Mouse (Mus musculus): Measurements from ENCODE around the gene Rft1.

DNA sequence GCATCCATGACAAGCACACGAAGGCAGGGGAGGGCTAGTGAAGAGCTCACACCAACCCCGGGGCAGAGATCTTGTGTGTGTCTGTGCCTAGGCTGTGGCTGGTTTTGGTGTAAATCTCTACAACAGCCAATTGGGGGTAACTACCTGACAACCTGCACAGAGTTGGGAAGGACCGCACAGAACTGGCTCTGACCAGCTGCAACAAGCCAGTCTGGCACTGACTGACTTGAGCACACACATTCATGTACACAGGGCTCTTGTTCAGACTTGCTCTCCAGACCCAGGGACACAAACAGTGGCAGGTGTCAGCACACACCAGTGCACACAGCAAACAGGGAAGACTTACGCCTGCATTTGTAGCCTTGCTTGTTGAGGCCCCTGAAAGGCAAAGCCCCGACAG is 47.3 kb upstream of the Rft1 start:
- TF ChIP-seq CTCF (IDR thresholded peaks at IDR 0.05; ENCODE audit: borderline replicate concordance, insufficient read depth, low read length), result no peak
- TF ChIP-seq POLR2A (IDR thresholded peaks at IDR 0.05; ENCODE audit: low read depth, low read length), result no peak

Measured in embryonic fibroblast, embryonic 13.5 days (primary cell).